Mouse (Mus musculus): ENCODE measurements at regions not wholly inside any gene's neighbourhood (a gene's known extent, or its start where the extent isn't known, plus 50 kb on each side); places are given as distances from the start of the nearest gene placed in this dataset.

DNA sequence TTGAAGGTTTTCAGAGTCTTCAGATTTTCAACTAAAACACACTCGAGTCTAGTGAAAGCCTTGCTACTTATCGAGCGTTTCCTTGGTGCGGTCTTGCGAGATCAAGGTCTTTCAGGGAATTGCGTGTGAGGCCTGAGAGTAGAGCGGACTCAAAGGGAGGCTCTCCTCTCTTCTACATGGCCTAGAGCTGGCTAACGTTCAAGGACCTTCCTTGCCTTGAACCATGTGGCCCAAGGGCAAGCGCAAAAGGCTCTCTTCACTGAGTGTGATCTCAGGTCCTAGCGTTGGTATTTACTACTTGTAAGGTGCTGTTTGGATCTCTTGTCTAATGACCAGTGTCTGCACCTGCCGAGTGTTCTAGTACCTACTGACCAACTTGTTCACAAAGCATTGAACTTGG, 324.4 kb downstream of the Gm45692 start:
- DNase-seq (ENCODE audit: low spot score), result no peak

DNA sequence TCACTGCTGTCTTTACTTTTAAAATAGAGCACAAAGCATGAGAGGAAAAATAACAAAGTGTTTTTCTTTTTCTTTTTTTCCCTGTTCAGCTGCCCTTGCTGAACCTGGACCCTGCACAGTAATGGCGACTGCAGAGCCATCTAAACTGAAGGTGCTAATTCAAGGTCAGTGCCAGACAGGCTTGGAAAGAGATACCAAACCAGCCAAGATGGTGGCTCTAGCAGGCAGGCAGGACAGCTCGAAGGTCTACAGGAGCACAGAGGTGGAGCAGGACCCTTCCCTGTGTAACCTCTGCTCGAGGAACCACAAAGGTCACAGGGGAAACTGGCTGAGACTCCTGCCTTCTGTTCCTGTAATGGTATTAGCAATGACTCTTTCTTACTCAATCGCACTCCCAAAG, 326.7 kb downstream of the Gm45692 start:
- DNase-seq (ENCODE audit: low spot score), result no peak

DNA sequence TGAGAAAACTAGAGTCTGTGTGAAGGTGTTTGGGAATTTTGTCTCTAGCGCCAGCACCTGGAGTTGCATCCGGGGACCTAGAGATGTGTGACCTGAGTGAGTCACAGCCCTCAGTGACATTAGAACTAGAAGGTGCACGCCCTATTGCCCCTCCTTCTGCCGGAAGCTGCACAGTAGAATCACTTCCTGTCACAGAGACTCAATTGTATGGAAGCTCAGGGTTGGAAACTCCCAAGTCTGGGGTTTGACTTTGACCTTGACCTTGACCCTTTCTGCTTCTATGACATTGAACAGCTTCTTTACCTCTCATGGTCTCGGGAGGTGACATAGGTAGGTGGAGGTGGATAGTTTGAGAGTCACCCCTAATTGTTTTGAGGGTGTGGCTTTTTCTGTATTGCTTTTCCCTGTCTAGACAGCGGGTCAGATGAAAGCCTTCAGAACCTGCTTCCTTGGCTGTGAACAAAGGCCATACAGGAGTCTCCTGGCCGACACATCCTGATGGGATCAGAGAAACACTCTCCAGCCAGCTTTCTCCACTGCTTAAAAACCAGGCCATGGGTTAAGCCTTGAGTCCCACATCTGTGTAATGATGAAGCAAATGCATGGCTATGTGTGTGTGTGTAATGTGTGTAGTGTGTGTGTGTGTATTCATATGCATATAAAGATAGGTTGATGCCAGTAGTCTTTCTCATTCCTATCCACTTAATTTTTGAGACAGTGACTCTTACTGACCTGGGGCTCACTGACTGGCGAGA, 328.7 kb downstream of the Gm45692 start:
- DNase-seq (ENCODE audit: low spot score), result no peak

DNA sequence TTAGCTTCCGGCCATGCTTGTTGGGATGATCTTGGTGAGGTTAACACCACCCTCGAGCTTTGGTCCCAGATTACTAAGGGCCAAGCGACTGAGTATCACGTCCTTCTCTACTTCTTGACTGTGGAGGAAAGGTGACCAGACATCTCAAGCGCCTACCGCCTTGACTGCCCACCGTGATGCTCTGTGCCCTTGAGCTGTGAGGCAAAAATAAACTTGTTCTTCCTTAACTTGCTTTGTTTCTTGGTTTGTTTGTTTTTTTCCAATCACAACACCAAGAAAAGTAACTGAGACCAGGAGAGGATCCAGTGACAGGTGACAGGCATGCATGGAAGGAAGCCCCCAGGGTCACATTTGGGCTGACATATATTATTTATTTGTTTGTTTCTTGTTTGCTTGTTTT, 330.0 kb downstream of the Gm45692 start:
- no peak for DNase-seq (ENCODE audit: low spot score)

DNA sequence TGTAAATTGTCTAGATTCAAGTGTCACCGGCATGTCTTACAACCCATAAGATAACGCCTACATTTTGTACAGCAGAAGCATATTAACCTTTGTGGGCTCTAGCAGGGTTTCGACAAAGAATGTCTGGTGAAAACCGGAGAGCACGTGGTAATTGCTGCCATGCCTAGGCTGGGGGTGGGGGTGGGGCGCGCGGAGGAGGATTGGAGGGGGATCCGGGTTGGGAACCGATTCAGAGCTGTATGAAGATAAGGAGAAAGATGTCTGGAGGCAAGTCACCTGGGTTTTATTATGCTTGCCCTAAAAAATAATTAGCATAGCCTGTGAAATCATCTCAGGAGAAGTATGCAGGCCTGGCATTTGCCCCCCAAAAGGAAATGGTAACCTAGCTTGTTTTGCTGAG, 331.2 kb downstream of the Gm45692 start:
- no peak for DNase-seq (ENCODE audit: low spot score)

DNA sequence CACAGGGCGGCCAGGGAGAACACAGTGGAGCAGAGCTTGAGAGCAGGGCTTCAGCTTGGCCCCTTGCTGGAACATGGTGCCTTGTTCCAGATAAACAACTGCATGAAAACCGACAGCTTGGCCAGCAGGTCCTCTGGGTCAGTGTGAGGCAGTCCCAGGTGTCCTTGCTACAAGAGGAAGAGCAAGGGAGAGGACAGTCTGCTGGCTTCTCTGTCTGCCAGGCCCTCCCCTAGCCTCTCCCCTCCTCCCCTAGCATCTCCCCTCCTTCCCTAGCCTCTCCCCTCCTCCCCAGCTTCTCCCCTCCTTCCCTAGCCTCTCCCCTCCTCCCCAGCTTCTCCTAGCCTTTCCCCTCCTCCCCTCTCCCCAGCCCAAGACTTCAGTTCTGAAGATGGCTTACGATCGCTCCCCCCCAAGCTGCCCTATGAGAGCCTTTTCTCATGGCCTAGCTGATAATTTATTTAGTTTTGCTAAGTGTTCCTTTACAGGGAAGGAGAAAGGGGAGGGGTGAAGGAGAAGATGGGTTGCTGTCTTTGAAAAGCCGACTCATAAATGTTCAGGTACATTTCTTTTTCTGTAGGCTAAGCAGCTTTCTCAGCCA, 333.7 kb downstream of the Gm45692 start:
- no peak for DNase-seq (ENCODE audit: low spot score)

DNA sequence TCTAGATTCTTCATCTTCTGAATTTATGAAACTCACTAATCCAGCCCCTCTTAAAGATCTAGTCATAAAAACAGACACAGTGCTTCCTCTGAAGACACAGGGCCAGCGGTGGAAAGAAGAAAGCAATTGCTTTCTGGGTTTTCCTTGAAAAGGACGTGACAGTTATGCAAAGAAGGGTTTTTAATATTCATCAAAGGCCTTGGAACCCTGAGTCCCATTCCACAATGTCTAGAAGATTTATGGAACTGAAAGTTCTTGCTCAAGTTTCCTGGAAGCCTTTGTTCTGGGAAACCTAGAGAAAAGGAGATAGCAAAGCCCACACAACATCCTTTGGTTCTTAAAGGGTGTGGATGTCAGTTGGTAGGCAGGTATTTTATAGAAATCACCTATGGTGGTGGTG, 346.0 kb downstream of the Gm45692 start:
- no peak for DNase-seq (ENCODE audit: low spot score)

DNA sequence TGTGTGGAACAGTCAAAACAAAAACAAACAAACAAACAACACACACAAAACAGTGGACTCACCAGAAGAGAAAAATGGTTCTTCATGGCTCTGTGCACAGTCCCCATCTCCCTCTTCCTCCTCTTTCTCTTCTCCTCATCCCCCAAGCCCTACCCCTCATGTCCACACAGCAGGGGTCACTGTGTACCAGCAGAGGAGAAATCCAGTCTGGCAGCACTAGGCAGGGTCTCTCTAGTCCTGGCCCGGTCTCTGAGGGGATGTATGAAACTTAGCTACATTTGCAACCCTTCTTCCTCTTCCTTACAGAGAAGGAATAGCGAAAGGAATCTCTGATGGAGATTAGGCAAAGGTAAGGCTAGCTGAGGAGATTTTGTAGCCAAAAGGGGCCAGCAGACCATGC, 349.1 kb downstream of the Gm45692 start:
- no peak for DNase-seq (ENCODE audit: low spot score)

DNA sequence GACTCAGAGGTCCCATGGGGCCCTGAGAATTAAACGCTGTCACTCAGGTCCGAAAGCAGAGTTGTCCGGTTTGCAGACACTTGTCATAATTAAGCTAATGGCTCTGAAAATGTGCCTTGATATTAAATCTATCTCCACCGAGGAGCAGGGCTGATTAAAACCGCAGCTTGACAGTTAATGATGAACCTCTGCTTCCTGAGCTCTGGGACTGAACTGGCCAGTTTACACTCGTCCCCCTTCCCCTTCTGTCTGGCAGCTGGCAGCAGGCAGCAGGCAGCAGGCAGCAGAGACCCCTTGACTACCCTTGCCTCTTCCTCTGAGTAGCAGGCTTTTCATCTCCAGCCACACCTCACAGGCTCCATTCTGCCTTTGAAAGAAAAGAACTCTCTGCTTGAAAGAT, 350.4 kb downstream of the Gm45692 start:
- DNase-seq (ENCODE audit: low spot score), result no peak

DNA sequence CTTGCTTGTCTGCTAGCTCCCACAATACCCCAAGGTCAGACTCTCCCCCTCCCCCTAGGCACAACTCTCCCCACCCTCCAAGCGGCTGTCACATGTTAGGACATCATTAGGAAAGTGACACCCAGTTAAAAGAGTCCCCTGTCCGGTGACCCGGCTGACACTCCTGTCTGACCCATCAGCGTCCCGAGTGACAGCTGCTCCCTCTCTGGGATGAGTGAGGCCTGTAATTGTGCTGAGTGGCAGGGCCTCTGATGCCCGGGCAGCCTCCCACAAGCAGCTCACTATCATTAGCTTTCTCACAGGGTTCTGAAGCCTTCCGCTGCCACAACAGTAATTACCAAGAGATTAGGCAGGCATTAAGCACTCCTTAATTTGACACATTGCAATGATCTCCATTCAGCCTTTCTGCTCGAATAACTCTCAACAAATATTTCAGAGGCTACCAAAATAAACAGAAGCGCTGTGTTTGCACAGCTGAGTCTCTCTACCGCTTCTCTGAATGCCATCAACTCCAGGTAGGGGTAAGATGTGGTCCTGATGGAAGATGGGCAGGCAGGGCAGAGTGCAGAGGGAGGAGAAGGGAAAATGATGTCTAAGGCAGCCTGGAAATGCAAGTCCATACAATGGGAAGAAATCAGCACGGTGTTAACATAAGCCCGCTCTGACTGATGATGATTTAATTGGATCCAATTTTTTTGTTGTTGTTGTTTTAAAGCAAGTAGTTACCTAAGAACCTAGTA, 352.6 kb downstream of the Gm45692 start:
- DNase-seq (ENCODE audit: low spot score), result no peak

DNA sequence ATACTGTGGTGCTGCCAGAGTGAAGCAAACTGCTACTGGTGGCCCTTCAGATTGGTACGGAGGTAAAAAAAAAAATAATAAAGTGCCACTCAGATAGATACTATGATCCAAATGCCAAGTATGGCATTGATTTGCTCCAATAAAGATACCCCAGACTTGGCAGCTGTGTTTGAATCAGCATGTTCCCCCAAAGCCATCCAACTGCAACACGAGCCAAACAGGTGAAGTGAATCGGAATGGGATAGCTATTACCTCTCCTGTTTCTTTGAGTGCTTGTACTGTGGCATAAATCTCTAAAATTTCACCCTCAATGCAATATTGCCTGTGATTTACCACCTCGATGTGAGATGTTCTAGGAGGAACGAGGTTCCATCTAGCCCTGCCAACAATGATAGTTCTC, 365.4 kb downstream of the Gm45692 start:
- DNase-seq (ENCODE audit: low spot score), result no peak

DNA sequence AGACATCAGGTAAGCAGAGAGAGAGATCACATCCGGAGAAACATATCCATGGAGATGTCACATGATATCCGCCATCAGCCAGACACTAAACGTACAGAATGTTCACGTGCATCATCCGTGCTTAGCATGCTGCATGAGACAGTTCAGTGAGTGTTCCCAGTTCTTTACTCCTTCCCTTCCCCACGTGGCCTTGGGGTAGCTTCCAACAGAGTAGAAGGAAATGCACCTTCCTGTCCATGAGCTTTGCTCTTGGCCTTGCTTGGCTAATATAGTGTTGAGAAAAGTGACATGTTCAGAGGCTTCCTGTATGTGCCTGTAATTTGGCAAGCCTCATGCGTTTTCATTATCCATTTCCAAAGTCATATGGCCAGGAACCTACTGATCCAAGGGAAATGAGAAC, 368.5 kb downstream of the Gm45692 start:
- no peak for DNase-seq (ENCODE audit: low spot score)

DNA sequence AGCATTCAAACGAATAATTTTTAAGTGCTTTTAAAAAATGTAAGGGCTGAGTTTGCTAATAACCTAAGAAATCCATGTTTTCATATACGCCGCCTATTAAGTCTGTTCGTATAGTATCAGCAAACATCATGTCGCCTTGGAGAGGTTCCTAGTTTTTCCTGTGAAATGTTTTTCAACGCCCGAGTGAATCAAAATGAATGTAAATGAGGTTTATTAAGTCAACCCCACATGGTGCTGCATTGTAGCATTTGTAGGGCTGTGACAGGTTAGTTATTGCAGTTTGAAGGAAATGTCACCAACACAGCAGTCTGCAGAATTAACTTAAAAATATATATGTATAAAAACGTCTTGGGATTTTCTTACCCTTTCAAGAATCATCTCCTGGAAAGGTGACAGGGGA, 369.3 kb downstream of the Gm45692 start:
- no peak for DNase-seq (ENCODE audit: low spot score)

DNA sequence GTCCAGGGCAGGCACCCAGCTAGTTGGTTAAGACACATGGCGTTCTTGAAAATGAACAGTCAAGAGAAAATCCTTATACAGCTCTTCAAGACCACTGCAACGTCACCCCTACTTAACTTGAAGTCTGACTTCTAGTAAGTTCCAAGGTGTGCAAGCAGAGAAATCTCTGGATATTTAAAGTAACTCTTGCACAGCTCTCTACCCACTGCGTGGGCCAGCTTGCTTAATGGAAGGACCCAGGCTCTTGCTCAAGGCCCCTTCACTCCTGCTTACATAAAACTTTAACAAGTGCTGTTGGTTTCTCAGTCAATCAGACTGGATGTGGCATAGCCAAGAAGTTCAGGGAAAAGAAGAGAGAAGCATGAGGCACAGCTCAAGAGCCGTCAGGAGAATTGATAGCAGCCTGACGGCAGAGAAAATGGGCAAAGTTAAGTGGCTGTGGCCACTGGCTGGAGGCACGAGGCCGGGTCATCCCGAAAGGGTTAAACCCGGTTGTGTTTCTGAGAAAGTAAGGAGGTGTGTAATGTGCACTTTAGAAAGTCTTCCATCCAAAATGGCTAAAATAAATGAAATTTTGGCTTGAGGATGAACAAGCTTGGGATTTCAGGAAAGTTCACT, 382.0 kb downstream of the Gm45692 start:
- no peak for DNase-seq (ENCODE audit: low spot score)

DNA sequence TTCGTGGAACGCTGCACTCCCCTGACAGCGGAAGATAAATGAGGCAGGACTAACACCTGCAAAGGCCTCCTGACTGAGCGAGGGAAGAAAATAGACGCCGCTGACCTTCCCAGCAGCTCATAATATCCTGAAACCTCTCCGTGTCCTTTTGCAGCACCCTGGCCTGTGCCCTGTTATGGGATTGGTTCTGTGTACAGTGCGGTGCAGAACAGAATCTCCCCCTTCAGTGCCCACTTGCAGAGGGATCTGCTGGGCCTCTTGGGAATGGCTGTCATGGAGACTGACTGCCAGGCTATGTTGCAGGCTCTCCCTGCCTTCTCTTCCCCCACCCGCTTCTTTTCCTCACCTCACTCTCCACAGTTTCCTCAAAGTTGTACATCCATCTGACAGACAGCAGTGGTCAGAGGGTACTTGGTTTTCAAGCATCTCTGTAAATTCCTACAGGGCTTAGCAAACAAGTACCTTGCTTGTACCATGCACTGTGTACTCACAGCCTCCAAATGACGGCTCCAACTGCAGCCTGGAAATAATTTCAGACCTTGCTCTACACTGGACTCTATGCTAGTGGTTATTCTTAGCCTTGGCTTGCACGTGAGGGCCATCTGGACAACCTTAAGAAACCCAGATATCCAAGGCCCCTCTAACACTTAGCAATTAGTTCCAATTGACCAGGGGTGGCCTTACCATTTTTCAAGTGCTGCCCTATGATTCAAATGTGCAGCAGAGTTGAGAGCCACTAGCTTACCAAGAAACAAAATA, 382.7 kb downstream of the Gm45692 start:
- no peak for DNase-seq (ENCODE audit: low spot score)

DNA sequence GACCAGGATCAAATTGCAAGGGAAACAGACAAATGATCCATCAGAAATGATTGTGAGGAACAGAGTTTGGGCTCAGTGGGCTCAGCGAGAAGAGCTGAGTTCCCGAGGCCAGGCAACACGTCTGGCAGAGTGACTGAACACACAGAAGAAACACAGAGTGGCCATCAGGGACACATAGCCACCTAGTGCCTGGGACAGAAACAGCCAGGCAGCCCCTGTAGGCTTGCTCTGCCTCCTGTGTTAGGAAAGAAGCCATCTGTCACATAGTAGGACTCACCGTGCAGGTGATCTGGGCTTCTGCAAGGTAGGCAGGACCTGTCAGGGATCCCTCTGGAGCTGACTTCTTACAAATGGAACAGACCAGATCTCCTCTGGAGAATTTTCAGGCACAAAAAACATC, 383.4 kb downstream of the Gm45692 start:
- no peak for DNase-seq (ENCODE audit: low spot score)

DNA sequence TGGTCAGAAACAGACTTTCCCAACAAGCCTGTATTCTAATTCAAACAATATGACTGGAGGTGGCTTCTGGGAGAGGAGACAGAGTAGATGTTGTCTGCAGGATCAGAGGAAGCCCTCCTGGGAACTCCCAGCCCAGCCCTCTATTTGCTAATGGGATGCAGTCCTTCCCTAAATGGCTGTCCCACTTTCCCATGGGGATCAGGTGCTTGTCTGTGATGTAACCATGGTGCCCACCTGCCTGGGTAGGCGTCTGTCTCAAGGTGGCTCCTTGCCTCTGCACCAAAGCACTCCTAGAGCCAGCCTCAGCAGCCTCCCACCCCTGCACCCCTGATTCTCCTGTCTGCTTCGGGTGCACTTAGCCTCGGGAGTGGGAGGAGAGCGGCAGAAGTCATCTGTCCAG, 384.6 kb downstream of the Gm45692 start:
- DNase-seq (ENCODE audit: low spot score), result no peak

DNA sequence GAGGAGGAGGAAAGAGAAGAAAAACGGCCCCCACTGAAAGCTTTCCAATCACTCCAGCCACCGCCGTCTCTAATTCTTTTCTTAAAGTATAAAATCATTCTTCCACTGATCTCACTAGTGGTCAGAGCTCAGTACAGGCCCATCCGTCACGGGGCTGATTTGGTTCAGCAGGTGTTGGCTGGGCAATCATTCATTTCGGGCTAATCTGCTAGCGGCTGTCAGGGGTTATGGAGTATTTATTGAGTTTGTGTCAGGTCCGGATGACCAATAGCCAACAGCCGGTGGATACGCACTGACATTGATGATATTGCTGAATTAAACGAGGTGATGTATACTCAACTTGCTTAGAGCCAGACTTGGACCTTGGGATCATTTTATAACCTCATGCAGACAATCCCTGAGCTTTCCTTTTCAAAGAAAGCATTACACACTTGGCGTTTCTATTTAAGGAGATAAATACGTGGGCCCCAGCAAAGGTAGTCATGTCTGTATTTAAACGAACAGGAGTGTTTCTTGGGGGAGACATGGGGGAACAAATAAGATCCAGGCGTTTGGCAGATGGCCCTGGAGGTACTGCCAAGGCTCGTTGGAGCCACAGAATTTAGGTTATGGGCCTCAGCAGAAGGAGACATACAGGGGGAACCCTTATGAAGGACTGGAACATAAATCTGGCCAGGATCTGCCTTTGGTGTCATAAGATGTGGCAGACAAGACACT, 385.1 kb downstream of the Gm45692 start:
- DNase-seq (ENCODE audit: low spot score), result no peak

DNA sequence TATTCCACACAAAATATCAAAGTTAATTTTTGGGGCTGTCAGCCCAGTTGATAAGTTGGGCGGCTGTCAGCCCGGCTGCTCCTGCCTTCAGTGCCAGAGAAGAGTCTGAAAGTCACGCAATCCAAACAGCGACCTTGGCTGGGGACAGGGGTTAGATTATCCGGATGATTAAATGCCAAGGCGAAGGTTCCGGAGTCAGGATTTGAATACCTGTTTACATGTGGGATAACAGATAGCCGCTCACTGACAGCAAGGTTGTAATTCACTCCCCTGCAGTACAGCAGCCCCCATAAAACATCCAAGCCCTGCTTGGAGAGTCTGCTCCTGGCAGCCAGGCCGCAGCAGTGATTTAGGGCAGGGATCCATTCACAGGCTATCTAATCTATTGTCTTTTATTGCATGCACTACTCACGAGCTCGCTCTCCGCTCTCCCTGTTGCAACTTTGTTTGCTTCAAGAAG, 388.3 kb downstream of the Gm45692 start:
- no peak for DNase-seq (ENCODE audit: low spot score)

DNA sequence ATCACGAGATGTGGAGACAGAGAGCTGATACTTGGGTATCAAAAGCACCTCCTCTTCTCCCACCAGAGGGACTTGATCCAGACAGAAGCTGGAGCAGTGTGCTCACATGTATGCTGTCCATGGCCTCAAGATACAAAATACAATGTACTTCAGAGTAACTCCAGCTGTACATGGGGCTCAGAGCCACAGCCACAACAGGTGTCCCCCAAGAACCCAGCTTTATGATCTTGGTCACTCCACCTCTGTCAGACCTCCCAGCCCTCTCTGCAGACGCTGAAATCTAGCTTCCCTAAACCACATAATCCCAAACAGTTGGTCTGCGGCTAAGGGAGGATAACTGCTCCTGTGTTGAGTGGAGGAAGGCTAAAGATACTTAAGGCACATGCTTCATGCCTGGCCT, 389.9 kb downstream of the Gm45692 start:
- no peak for DNase-seq (ENCODE audit: low spot score)

DNA sequence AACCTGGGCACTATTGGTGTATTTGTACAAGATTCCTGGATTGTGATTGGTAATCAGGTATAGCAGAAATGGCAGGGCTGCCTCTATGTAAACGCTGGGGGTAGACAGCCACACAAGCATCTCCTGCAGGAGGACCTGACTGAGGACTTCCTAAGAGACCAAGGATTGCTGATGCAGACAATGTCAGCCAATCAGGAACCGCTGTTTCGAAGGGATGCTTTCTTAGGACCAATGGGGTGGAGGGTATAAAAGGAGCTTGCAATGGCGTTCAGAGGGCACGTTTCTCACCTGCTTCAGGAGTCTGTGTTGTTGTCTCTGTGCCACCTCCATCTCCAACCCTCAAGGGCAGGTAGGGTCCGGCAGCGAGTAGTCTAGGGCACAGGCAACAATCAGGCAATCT, 393.7 kb downstream of the Gm45692 start:
- DNase-seq (ENCODE audit: low spot score), result no peak

DNA sequence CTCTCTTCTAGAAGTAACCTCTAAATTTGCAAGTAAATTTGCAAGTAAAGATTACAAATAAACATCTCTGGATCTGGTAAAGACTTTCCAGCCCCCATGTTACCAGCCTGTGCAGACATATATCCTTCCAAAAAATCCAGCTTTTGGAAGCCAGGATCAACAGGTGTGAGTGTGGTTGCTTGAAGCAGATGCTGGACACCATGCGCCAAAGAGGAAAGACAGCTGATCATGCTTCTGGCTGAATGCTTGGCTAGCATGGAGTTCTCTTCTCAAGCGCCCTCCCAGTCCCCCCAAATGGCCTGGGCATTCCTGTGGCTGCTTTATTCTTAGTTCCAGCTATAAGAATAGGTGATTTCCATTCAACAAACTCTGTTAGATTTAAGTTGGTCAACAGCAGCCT, 404.9 kb downstream of the Gm45692 start:
- DNase-seq (ENCODE audit: low spot score), result no peak

All from adipocyte (in vitro differentiated cells).